Mouse (Mus musculus) hindbrain, embryonic 12.5 days (tissue): ENCODE measurements around the gene Rnf144b. TPM values are rescaled to one million over a fixed set of nuclear protein-coding genes. Genes with fewer than 3 reads are reported as not detected.

Experiments used
- ATAC-seq: fragments of 200-750 bp; cut with Nextera tagmentation; 2 replicates; pipeline ENCODE4 v1.8.0; 2017; ENCODE audit warnings: moderate TSS enrichment; ENCODE audit not compliant: low FRiP score
- H3K27ac ChIP-seq: fragments of 300-500 bp; sonication (generic); 2 replicates; pipeline ENCODE4 v1.5.1; 2016; ENCODE audit warnings: mild to moderate bottlenecking
- H3K27me3 ChIP-seq: fragments of 300-500 bp; sonication (generic); 2 replicates; pipeline ENCODE4 v1.6.1; 2016; ENCODE audit warnings: mild to moderate bottlenecking
- H3K36me3 ChIP-seq: fragments of 300-500 bp; sonication (generic); 2 replicates; pipeline ENCODE4 v1.6.1; 2016; ENCODE audit warnings: mild to moderate bottlenecking
- H3K4me1 ChIP-seq: fragments of 300-500 bp; sonication (generic); 2 replicates; pipeline ENCODE4 v1.6.1; 2016
- H3K4me2 ChIP-seq: fragments of 300-500 bp; sonication (generic); replicated peaks from 2 replicates; pipeline ENCODE4 v1.6.1; 2016; ENCODE audit warnings: mild to moderate bottlenecking
- H3K4me3 ChIP-seq: fragments of 300-500 bp; sonication (generic); 2 replicates; pipeline ENCODE4 v1.5.1; 2016; ENCODE audit warnings: mild to moderate bottlenecking
- H3K9ac ChIP-seq: fragments of 300-500 bp; sonication (generic); 2 replicates; pipeline ENCODE4 v1.6.1; 2016; ENCODE audit warnings: mild to moderate bottlenecking, moderate library complexity
- H3K9me3 ChIP-seq: fragments of 300-500 bp; sonication (generic); replicated peaks from 2 replicates; pipeline ENCODE4 v1.6.1; 2016; ENCODE audit warnings: mild to moderate bottlenecking
- WGBS: fragments of 180-500 bp; shearing (Covaris S2); methylation state at CpG from one replicate; pipeline ENCODE4 v1.1.7; 2016; 5-methylcytosine and 5-hydroxymethylcytosine counted together
- polyA plus RNA-seq: library from polyadenylated mRNA; unstranded; fragments of >200 nt; fragmentation: Nextera tagmentation; extraction: Ambion mirVana; gene quantifications from 2 replicates; pipeline ENCODE4 v1.2.1, GENCODE M21; 2016

The Rnf144b gene
- polyA plus RNA-seq, 1 experiment from 2014 or later = 0.62 TPM

- Histone ChIP-seq H3K9ac (no peak overlapping the region), H3K4me2 (no peak overlapping the region), H3K9me3 (no peaks in the 10 kb centered on the region), H3K4me3 (no peak overlapping the region), H3K27ac (no peak overlapping the region), H3K4me1 (no peaks in the 10 kb centered on the region), H3K36me3 (no peaks in the 10 kb centered on the region), H3K27me3 (no peaks in the 10 kb centered on the region)
- 57% methylated on average over 5 of the region's 5 CpGs for WGBS
- no peak for ATAC-seq
These were observed 34.4 kb downstream of the Rnf144b start for GRCm38 (mm10) chr13:47156841-47157240.

DNA sequence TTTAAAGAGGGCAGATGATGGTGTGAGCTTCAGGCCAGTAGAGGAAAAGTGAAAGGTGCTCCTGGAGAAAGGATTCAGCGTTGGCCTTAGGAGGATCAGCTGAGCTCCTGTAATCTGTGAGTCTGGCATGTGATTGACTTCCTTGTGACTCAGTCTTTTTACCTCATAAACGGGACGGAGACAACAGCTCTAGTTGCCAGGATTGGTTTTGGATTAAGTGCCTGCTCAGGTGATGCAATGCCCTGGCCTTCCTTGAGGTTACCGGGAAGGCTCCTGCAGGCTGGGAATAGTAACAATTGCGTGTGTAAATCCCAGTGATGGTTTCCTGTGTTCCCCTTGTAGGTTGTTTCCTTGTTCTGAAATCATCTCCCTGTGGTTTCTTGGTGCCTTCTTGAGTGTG, 39.5 kb downstream of the Rnf144b start:
- no peaks in the 10 kb centered on the region for H3K27me3 ChIP-seq
- no peaks in the 10 kb centered on the region for H3K4me1 ChIP-seq
- H3K9ac ChIP-seq = no peak overlapping the region
- ATAC-seq = no peak
- no peak overlapping the region for H3K4me3 ChIP-seq
- H3K27ac ChIP-seq = no peak overlapping the region
- H3K9me3 ChIP-seq = peaks cover 5% of the 10 kb centered on the region; the same call in 1 of the 2 replicates
- H3K36me3 ChIP-seq = no peaks in the 10 kb centered on the region
- no peak overlapping the region for H3K4me2 ChIP-seq
- WGBS = 92% methylated on average over 5 of the region's 5 CpGs

DNA sequence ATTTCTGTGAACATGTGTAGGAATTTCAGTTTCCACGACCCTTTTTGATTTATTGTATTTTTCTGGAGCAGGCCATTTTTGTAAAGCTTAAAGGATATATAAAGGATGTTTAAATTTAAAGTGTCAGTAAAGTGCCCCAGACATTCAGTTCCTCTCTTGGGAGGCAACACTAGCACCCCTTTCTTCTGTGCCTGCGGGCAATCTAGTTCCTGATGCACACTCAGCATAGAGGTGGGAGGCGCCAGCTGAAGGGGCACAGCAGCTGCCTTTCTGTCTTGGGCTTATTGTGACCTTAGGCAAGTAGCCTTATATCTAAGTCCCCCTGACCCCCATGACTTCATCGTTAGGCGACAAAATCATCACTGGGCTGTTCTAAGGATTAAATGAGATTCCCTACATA, 42.3 kb downstream of the Rnf144b start:
- Histone ChIP-seq H3K27me3 (no peaks in the 10 kb centered on the region), H3K36me3 (no peaks in the 10 kb centered on the region), H3K27ac (no peak overlapping the region), H3K4me3 (no peak overlapping the region), H3K9me3 (peaks cover 5% of the 10 kb centered on the region; the same call in 1 of the 2 replicates), H3K9ac (no peak overlapping the region), H3K4me1 (no peaks in the 10 kb centered on the region), H3K4me2 (no peak overlapping the region)
- 85% methylated on average over 5 of the region's 5 CpGs for WGBS
- no peak for ATAC-seq

DNA sequence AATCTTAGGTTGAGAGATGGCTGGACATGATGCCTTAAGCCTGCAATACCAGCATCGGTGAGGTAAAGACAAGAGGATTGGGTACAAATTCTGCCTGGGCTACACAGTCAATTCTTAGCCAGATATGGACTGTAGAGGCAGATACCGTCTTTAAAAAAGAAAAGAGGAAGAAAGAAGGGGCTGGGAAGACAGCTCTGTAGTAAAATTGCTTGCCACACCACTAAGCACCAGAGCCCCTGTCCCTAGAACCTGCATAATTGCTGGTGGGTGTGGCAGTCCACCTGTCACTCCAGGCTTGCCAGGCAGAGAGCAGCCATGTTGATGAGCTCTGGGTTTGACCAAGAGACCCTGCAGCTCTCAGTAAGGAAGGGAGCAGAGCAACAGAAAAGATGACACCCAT, 42.8 kb downstream of the Rnf144b start:
- WGBS = 93% methylated on average over 2 of the region's 2 CpGs

DNA sequence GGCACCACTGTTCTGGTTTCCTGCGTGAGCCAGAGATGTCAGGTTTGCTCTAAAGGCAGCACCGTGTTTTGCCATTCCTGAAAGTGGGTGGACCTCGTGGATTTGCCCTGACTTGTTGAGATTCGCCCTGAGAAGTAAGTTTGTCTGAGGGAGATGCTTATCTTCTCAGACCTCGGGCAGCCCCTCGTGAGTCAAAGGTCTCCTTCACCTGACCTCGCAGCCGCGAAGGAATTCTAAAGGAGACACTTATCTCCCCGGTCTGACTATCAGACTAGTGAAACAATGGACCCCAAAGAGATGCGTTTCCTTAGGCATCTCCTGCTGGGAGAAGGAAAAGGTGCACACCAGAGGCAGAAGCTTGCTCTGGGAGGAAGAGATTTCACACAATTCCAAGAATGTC, 46.0 kb downstream of the Rnf144b start:
- 58% methylated on average over 11 of the region's 11 CpGs for WGBS
- H3K36me3 ChIP-seq = no peaks in the 10 kb centered on the region
- H3K9ac ChIP-seq = no peak overlapping the region
- no peaks in the 10 kb centered on the region for H3K27me3 ChIP-seq
- no peak overlapping the region for H3K4me2 ChIP-seq
- H3K27ac ChIP-seq = no peak overlapping the region
- 0 out of 2 replicates have a peak, but pooled peaks cover under 1% of the 10 kb centered on the region for H3K9me3 ChIP-seq
- H3K4me3 ChIP-seq = no peak overlapping the region
- no peaks in the 10 kb centered on the region for H3K4me1 ChIP-seq
- no peak for ATAC-seq

More for the DNA sequence above, 42.8 kb downstream of the Rnf144b start:
- Histone ChIP-seq H3K4me3 (no peak overlapping the region), H3K4me1 (no peaks in the 10 kb centered on the region), H3K27ac (no peak overlapping the region), H3K9ac (no peak overlapping the region), H3K4me2 (no peak overlapping the region), H3K27me3 (no peaks in the 10 kb centered on the region), H3K36me3 (no peaks in the 10 kb centered on the region), H3K9me3 (peaks cover 5% of the 10 kb centered on the region; the same call in 1 of the 2 replicates)
- no peak for ATAC-seq

- no peak for ATAC-seq
- Histone ChIP-seq H3K36me3 (no peaks in the 10 kb centered on the region), H3K9me3 (no peaks in the 10 kb centered on the region), H3K4me3 (no peak overlapping the region), H3K4me1 (no peaks in the 10 kb centered on the region), H3K4me2 (no peak overlapping the region), H3K27me3 (no peaks in the 10 kb centered on the region), H3K27ac (no peak overlapping the region), H3K9ac (no peak overlapping the region)
- 72% methylated on average over 4 of the region's 4 CpGs for WGBS
These were observed 47.6 kb downstream of the Rnf144b start for GRCm38 (mm10) chr13:47170026-47170425.

DNA sequence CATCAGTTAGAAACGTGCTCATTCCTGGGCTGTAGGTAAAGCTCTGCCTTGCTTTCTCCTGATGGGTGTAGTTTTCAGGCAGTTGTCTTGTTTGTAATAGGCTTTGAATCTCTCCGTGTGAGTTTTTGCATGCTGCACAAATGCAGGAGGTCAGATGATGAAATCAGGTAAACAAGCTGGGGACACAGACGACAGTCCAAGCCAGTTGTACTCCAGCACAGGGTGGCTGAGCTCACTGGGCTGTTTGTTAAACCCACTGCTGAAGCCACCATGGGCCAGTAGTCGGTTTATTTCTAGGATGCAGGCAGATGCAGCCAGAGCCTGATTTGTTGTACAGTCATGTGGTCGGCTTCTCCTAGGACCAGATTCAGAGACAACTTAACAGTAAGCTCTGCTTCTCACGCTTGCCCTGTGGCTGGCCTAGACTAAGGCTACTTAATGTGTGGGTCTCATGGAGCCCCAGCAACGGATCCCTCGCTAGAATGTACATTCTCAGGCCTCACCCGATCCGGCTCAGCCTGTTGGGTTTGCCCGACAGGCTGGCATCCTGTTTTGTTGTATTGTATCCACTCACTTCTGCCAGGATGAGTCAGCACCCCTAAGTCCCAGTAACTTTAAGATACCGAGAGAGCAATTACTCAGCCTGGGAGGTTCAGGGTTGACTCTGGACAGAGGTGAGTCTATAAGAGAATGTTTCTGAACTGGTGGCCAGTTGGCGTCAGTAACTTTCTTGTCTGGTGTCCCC, 48.5 kb downstream of the Rnf144b start:
- H3K4me2 ChIP-seq = no peak overlapping the region
- no peaks in the 10 kb centered on the region for H3K9me3 ChIP-seq
- H3K27ac ChIP-seq = no peak overlapping the region
- no peaks in the 10 kb centered on the region for H3K4me1 ChIP-seq
- ATAC-seq = no peak
- 79% methylated on average over 13 of the region's 13 CpGs for WGBS
- H3K27me3 ChIP-seq = no peaks in the 10 kb centered on the region
- no peak overlapping the region for H3K9ac ChIP-seq
- no peak overlapping the region for H3K4me3 ChIP-seq
- H3K36me3 ChIP-seq = no peaks in the 10 kb centered on the region

DNA sequence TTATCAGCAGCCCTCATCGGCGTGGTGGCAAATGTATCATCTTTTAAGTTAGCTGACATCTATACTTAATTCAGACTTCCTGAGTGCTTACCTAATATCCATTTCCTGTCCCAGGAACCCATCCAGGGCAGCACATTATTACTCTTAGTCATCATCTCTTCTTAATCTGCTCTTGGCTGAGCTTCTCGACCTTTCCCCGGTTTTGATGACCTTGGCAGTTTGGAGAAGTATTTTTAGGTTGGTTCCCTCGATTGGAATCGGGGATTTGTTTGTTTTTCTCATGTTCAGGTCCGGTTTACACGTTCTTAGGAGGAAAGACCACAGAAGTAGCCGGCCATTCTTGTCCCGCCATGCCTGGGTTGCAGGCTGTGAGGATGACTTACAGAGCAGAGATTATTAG, 50.4 kb downstream of the Rnf144b start:
- Histone ChIP-seq H3K27ac (no peak overlapping the region), H3K9me3 (no peaks in the 10 kb centered on the region), H3K4me2 (no peak overlapping the region), H3K27me3 (no peaks in the 10 kb centered on the region), H3K9ac (no peak overlapping the region), H3K36me3 (no peaks in the 10 kb centered on the region), H3K4me3 (no peak overlapping the region), H3K4me1 (no peaks in the 10 kb centered on the region)
- 89% methylated on average over 10 of the region's 10 CpGs for WGBS
- no peak for ATAC-seq

GRCm38 (mm10) chr13:47178182-47178581, 55.7 kb downstream of the Rnf144b start:
- Histone ChIP-seq H3K4me1 (no peaks in the 10 kb centered on the region), H3K36me3 (no peaks in the 10 kb centered on the region), H3K4me2 (no peak overlapping the region), H3K27me3 (no peaks in the 10 kb centered on the region), H3K4me3 (no peak overlapping the region), H3K27ac (no peak overlapping the region), H3K9ac (no peak overlapping the region), H3K9me3 (no peaks in the 10 kb centered on the region)
- WGBS = 84% methylated on average over 8 of the region's 8 CpGs
- no peak for ATAC-seq

- H3K4me2 ChIP-seq = no peak overlapping the region
- no peak overlapping the region for H3K4me3 ChIP-seq
- no peaks in the 10 kb centered on the region for H3K4me1 ChIP-seq
- H3K27me3 ChIP-seq = no peaks in the 10 kb centered on the region
- no peak overlapping the region for H3K27ac ChIP-seq
- ATAC-seq = no peak
- no peaks in the 10 kb centered on the region for H3K9me3 ChIP-seq
- H3K9ac ChIP-seq = no peak overlapping the region
- no peaks in the 10 kb centered on the region for H3K36me3 ChIP-seq
- WGBS = 87% methylated on average over 7 of the region's 7 CpGs
These were observed 58.3 kb downstream of the Rnf144b start for GRCm38 (mm10) chr13:47180776-47181175.

DNA sequence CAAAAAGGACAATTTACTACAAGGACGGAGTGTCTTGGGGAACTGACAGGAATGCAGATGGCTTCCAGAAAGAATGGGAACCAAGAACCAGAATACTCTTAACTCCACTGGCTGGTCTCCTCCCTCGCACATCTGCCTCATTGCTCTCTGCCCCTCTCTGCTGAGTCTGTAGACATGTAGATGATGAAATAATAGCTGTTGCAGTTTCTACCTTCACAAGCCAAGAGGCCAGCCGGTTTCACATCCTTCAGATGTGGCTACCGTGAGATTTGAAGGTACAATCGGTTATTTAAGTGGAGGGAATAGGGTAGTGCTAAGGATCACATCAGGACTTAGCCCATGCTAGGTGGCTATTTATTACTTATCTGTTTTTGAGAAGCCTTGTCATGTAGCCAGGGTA, 59.9 kb downstream of the Rnf144b start:
- H3K4me2 ChIP-seq = no peak overlapping the region
- no peaks in the 10 kb centered on the region for H3K9me3 ChIP-seq
- 89% methylated on average over 5 of the region's 5 CpGs for WGBS
- H3K4me1 ChIP-seq = no peaks in the 10 kb centered on the region
- no peaks in the 10 kb centered on the region for H3K27me3 ChIP-seq
- no peak overlapping the region for H3K4me3 ChIP-seq
- H3K27ac ChIP-seq = no peak overlapping the region
- no peak overlapping the region for H3K9ac ChIP-seq
- ATAC-seq = no peak
- H3K36me3 ChIP-seq = no peaks in the 10 kb centered on the region

- H3K9me3 ChIP-seq = no peaks in the 10 kb centered on the region
- no peak overlapping the region for H3K27ac ChIP-seq
- ATAC-seq = no peak
- H3K4me3 ChIP-seq = no peak overlapping the region
- H3K9ac ChIP-seq = no peak overlapping the region
- H3K36me3 ChIP-seq = no peaks in the 10 kb centered on the region
- WGBS = 89% methylated on average over 9 of the region's 9 CpGs
- no peaks in the 10 kb centered on the region for H3K27me3 ChIP-seq
- H3K4me2 ChIP-seq = no peak overlapping the region
- no peaks in the 10 kb centered on the region for H3K4me1 ChIP-seq
These were observed 60.7 kb downstream of the Rnf144b start for GRCm38 (mm10) chr13:47183033-47183730.

DNA sequence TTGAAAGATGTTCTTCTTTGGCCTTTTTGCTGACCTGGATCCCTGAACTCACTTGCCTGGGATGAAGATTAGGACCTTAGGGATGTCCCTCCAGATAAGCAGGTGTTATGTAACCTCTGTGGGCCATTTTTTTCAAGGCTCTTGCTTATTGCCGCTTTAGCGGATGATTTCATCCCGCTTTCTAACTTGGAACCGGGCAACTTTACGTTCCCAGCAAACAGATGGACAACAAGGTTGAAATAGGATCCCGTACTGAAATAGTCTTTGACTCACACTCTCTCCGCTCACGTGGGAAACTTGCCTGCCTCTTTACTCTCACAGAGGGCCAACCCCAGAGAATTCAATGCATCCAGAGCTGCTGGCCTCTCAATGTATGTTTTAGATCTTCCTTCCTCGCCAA, 61.3 kb downstream of the Rnf144b start:
- no peak overlapping the region for H3K27ac ChIP-seq
- no peaks in the 10 kb centered on the region for H3K4me1 ChIP-seq
- no peaks in the 10 kb centered on the region for H3K36me3 ChIP-seq
- H3K27me3 ChIP-seq = no peaks in the 10 kb centered on the region
- no peak overlapping the region for H3K4me3 ChIP-seq
- no peak overlapping the region for H3K9ac ChIP-seq
- no peak overlapping the region for H3K4me2 ChIP-seq
- WGBS = 81% methylated on average over 9 of the region's 9 CpGs
- no peak for ATAC-seq
- H3K9me3 ChIP-seq = no peaks in the 10 kb centered on the region
